Mouse (Mus musculus) ES-Bruce4 (cell line): Measurements from ENCODE around the gene Myo5a. TPM values are rescaled to one million over a fixed set of nuclear protein-coding genes. Genes with fewer than 3 reads are reported as not detected.

Experiments
- H3K27ac ChIP-seq: 2 replicates; pipeline ENCODE4 v1.5.1; 2012; ENCODE audit warnings: low read length, inconsistent platforms; ENCODE audit not compliant: insufficient read depth
- H3K27me3 ChIP-seq: 2 replicates; pipeline ENCODE4 v1.6.1; 2012; ENCODE audit warnings: mild to moderate bottlenecking, low read length, inconsistent platforms; ENCODE audit not compliant: control insufficient read depth, poor library complexity, insufficient read depth, severe bottlenecking
- H3K36me3 ChIP-seq: 2 replicates; pipeline ENCODE4 v1.6.1; 2012; ENCODE audit warnings: inconsistent platforms, mild to moderate bottlenecking, low read length, moderate library complexity; ENCODE audit not compliant: control insufficient read depth, poor library complexity, insufficient read depth, severe bottlenecking
- H3K4me1 ChIP-seq: one replicate; pipeline ENCODE4 v1.8.1; 2011; ENCODE audit warnings: low read length; ENCODE audit not compliant: control insufficient read depth, insufficient read depth
- H3K4me3 ChIP-seq: 2 replicates; pipeline ENCODE4 v1.5.1; 2011; ENCODE audit warnings: low read depth, mild to moderate bottlenecking, low read length
- H3K9ac ChIP-seq: 2 replicates; pipeline ENCODE4 v1.6.1; 2012; ENCODE audit warnings: low read depth, mild to moderate bottlenecking, inconsistent platforms; ENCODE audit not compliant: poor library complexity, severe bottlenecking
- H3K9me3 ChIP-seq: replicated peaks from 2 replicates; pipeline ENCODE4 v1.6.1; 2012; ENCODE audit warnings: mild to moderate bottlenecking, low read length, inconsistent platforms; ENCODE audit not compliant: control insufficient read depth, poor library complexity, insufficient read depth, severe bottlenecking
- CTCF ChIP-seq: IDR thresholded peaks from one replicate; pipeline ENCODE4 v1.8.1; 2011; ENCODE audit warnings: low read depth, low read length
- EP300 ChIP-seq: IDR thresholded peaks from 2 replicates; pipeline ENCODE4 v1.6.1; 2011; ENCODE audit warnings: low read depth, low read length; ENCODE audit not compliant: insufficient read depth
- POLR2A ChIP-seq: IDR thresholded peaks from one replicate; pipeline ENCODE4 v1.8.1; 2011; ENCODE audit warnings: low read length; ENCODE audit not compliant: insufficient read depth
- polyA plus RNA-seq: library from polyadenylated mRNA; stranded (reverse); fragments of >200 nt; gene quantifications from 2 replicates; pipeline ENCODE4 v1.2.4, GENCODE M21; 2011; ENCODE audit warnings: low read depth; ENCODE audit not compliant: missing spikeins, insufficient read depth, insufficient read length

Gene Myo5a
- polyA plus RNA-seq, 1 experiment, result 91.8 TPM

DNA sequence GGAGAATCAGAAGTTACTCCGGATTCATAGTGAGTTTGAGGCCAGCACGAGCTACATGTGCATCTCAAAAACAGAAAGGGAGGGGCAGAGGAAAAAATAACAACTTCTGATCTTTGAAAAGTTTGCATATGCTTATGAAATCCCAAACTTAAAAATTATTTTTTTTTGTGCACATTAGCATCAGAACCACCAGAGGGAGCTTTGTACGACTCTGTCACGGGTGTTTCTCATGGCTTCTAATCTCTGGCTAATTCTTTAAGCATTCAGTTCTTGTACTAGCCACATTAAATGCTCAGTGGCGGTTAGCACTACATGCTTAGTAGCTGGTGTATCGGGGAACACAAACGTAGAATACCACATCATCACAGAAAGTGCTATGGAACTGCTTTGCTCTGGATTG is 37.7 kb upstream of the Myo5a start:
- Histone ChIP-seq H3K27me3 (no peaks in the 10 kb centered on the region), H3K9me3 (no peaks in the 10 kb centered on the region), H3K4me3 (no peak overlapping the region), H3K4me1 (no peaks in the 10 kb centered on the region), H3K9ac (no peak overlapping the region), H3K27ac (no peak overlapping the region), H3K36me3 (no peaks in the 10 kb centered on the region)
- TF ChIP-seq EP300 (no peak), POLR2A (no peak), CTCF (no peak)

DNA sequence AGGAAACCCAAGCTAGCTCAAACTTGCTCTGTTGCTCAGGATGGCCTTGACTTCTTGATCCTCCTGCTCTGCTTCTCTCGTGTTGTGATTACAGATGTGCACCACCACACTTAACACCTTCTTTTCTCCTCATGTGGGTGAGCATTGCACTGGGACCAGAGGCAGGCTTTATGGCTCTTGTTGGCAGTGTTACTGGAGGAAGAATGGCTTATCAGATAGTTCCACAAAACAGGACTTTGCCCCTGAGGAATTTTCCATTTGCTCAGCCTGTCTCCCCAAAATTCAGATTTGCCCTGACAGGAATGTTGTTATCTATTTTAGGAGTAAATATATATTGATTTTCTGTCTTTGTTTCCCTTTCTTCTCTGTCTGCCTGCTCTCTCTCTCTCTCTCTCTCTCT is 36.1 kb upstream of the Myo5a start:
- Histone ChIP-seq H3K27me3 (no peaks in the 10 kb centered on the region), H3K9ac (no peak overlapping the region)

DNA sequence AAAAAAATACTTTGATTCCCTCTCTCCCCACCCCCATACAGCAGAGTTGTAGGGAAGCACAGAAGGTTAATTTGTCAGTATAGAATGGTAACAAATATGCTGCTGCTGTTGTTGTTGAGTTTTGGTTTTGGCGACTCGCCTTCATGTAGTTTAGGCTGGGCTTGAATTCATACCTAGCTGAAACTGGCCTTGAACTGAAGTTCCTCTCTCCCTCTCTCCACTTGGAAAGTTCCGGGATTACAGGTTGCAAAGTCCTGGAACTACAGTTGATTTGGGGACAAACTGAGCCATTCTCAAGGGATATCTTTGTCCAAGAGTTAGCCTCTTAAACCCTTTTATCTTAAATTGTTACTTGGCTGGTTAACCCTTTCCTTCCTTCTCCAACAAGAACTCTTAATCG is 34.9 kb upstream of the Myo5a start:
- no peak overlapping the region for H3K4me3 ChIP-seq
- no peak overlapping the region for H3K9ac ChIP-seq
- H3K4me1 ChIP-seq, result no peaks in the 10 kb centered on the region
- no peak for TF ChIP-seq POLR2A
- TF ChIP-seq EP300, result no peak
- TF ChIP-seq CTCF, result no peak
- no peaks in the 10 kb centered on the region; the same call in 1 of the 2 replicates for H3K36me3 ChIP-seq
- H3K27ac ChIP-seq, result no peak overlapping the region
- H3K27me3 ChIP-seq, result no peaks in the 10 kb centered on the region
- H3K9me3 ChIP-seq, result no peaks in the 10 kb centered on the region

More for the DNA sequence above, 36.1 kb upstream of the Myo5a start:
- no peaks in the 10 kb centered on the region for H3K4me1 ChIP-seq
- H3K27ac ChIP-seq, result no peak overlapping the region
- no peaks in the 10 kb centered on the region for H3K9me3 ChIP-seq
- TF ChIP-seq POLR2A (no peak), EP300 (no peak), CTCF (no peak)
- H3K36me3 ChIP-seq, result no peaks in the 10 kb centered on the region; the same call in 1 of the 2 replicates
- H3K4me3 ChIP-seq, result no peak overlapping the region

DNA sequence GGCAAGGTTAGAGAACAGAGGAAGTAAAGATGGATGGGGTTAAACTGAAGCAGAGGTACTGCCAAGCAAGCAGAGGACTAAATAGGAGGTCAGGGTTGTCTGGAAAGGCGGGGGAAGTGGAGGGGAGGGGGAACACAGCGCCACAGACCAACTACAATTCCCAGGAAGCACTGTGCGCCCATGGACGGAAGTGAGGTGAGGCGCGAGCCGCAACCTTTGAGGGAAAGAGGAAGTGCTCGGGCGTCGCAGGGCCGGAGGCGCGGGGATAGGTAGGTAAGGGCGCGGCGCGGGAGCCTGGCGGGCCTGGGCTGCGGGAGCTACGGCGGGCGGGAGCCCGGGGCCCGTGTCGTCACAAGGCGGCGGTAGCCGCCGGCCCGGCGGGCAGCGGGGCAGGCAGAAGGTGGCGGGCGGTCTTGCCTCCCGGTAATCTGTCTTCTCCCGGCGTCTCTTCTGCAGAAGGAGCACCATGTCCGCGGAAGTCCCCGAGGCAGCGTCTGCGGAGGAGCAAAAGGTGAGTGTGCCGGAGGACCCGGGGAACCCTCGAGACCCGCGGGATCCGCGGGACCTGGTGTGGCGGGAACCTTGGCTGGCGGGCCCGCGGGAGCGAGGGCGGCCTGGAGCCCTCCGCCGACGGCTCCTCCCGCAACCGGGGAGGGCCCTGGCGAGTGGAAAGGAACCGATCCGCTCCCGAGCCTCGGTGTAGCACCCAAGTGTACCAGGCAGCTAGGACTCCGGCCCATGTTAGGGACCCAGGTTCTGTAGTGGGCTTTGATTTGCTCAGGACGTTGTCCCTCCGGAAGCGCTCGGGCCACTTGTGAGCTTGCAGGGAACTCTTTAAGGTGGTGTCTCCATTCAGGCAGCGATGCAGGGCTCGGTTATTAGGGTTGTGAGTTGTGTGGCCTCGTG is 33.1 kb upstream of the Myo5a start, which contains the start of gene Arpp19:
Arpp19 (plus strand) TSS at position 164 of the 906 bp plus-strand sequence.
- Histone ChIP-seq H3K4me1 (no peaks in the 10 kb centered on the region), H3K4me3 (peak within 1 kb of the TSS; percentile 77), H3K36me3 (peaks cover 2% of the 10 kb centered on the region), H3K9ac (peak within 1 kb of the TSS; percentile 93), H3K9me3 (no peaks in the 10 kb centered on the region), H3K27me3 (no peaks in the 10 kb centered on the region), H3K27ac (no peak within 1 kb of the TSS)
- TF ChIP-seq POLR2A (peak; percentile 15), CTCF (no peak)

DNA sequence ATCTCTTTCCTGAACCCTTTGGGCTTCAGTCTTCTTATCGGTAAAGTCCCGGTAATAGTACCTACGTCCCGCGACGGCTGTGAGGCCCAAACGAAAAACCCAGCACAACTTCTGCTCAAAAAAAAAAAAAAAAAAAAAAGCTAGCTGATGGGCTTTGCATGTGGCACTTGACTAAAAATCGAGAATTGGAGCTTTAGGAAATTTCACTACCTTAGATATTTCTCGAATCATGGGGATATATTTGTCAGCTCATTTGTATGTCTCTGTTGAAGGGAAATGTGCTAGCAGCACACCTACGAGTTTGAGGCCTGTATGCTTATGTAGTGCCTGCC is 32.5 kb upstream of the Myo5a start:
- Histone ChIP-seq H3K36me3 (peaks cover 7% of the 10 kb centered on the region), H3K9me3 (no peaks in the 10 kb centered on the region), H3K4me3 (peak overlapping the region; percentile 77), H3K4me1 (no peaks in the 10 kb centered on the region), H3K27me3 (no peaks in the 10 kb centered on the region), H3K27ac (no peak overlapping the region), H3K9ac (peak overlapping the region; percentile 93)
- TF ChIP-seq CTCF (no peak), POLR2A (no peak), EP300 (no peak)

DNA sequence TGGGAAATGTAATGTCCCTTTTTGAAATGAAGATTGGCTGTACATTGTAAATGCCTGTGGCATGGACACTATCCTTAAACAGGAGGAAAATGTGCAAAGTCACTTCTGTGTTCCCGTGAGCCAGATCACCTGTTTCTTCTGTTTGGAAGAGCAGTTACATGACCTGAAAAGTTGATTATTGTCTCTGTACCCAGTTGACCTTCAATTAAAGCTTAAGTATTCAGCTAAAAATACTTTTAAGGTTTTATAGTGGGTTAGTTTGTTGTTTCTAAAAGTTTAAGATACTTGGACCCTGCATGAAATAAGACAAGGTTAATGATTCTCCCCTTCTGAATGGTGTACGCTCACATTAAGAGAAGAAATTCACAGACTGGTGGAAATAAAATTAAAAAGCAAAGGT is 30.2 kb upstream of the Myo5a start:
- H3K27me3 ChIP-seq, result no peaks in the 10 kb centered on the region
- H3K9ac ChIP-seq, result no peak overlapping the region
- peaks cover 20% of the 10 kb centered on the region for H3K36me3 ChIP-seq
- TF ChIP-seq CTCF, result no peak
- TF ChIP-seq EP300, result no peak
- no peak for TF ChIP-seq POLR2A
- no peak overlapping the region for H3K4me3 ChIP-seq
- H3K9me3 ChIP-seq, result no peaks in the 10 kb centered on the region
- H3K4me1 ChIP-seq, result no peaks in the 10 kb centered on the region
- H3K27ac ChIP-seq, result no peak overlapping the region
